Mouse (Mus musculus): Measurements from ENCODE around the gene Armc12.
A peak's percentile ranks its signal among the peaks of the same experiment; 100 is the strongest.

Armc12 gene

GRCm38 (mm10) chr17:28530506-28530905 lies at the start of gene Armc12:
Armc12 (plus strand) TSS chr17:28530806.
- DNase-seq (ENCODE audit: low spot score), result no peak

GRCm38 (mm10) chr17:28484704-28485445 lies 45.7 kb upstream of the Armc12 start:
- DNase-seq (ENCODE audit: low spot score), result peak; percentile 70

GRCm38 (mm10) chr17:28485446-28485948 lies 45.1 kb upstream of the Armc12 start:
- DNase-seq (ENCODE audit: low spot score), result peak; percentile 73

- DNase-seq (ENCODE audit: low spot score), result peak; percentile 99
These were observed 44.6 kb upstream of the Armc12 start for GRCm38 (mm10) chr17:28485977-28486400.

- DNase-seq (ENCODE audit: low spot score), result peak; percentile 42
These were observed 43.9 kb upstream of the Armc12 start for GRCm38 (mm10) chr17:28486720-28487119.

- peak; percentile 50 for DNase-seq (ENCODE audit: low spot score)
These were observed 42.9 kb upstream of the Armc12 start for GRCm38 (mm10) chr17:28487584-28488257.

GRCm38 (mm10) chr17:28488258-28489013 lies 42.2 kb upstream of the Armc12 start:
- DNase-seq (ENCODE audit: low spot score), result no peak

- DNase-seq (ENCODE audit: low spot score), result no peak
These were observed 39.4 kb upstream of the Armc12 start for GRCm38 (mm10) chr17:28491035-28491770.

- DNase-seq (ENCODE audit: low spot score), result no peak
These were observed 34.8 kb upstream of the Armc12 start for GRCm38 (mm10) chr17:28495832-28496231.

- DNase-seq (ENCODE audit: low spot score), result no peak
These were observed 31.4 kb upstream of the Armc12 start for GRCm38 (mm10) chr17:28499190-28499589.

- no peak for DNase-seq (ENCODE audit: low spot score)
These were observed 30.1 kb upstream of the Armc12 start for GRCm38 (mm10) chr17:28500465-28500864.

GRCm38 (mm10) chr17:28502196-28502821 lies 28.3 kb upstream of the Armc12 start:
- DNase-seq (ENCODE audit: low spot score), result peak; percentile 51

- DNase-seq (ENCODE audit: low spot score), result peak; percentile 43
These were observed 26.4 kb upstream of the Armc12 start for GRCm38 (mm10) chr17:28504182-28504581.

GRCm38 (mm10) chr17:28505591-28505990 lies 25.0 kb upstream of the Armc12 start:
- DNase-seq (ENCODE audit: low spot score), result no peak

- peak; percentile 64 for DNase-seq (ENCODE audit: low spot score)
These were observed 23.7 kb upstream of the Armc12 start for GRCm38 (mm10) chr17:28506895-28507294.

GRCm38 (mm10) chr17:28507496-28507895 lies 23.1 kb upstream of the Armc12 start:
- DNase-seq (ENCODE audit: low spot score), result peak; percentile 63

- peak; percentile 58 for DNase-seq (ENCODE audit: low spot score)
These were observed 19.9 kb upstream of the Armc12 start for GRCm38 (mm10) chr17:28510445-28511342.

- DNase-seq (ENCODE audit: low spot score), result no peak
These were observed 18.7 kb upstream of the Armc12 start for GRCm38 (mm10) chr17:28511616-28512541.

GRCm38 (mm10) chr17:28512696-28513095 lies 17.9 kb upstream of the Armc12 start:
- peak; percentile 76 for DNase-seq (ENCODE audit: low spot score)

Data from testis, postnatal 10 days (tissue).